Mouse (Mus musculus) liver, embryonic 12.5 days (tissue): ENCODE measurements around the gene Olfr154. TPM values are rescaled to one million over a fixed set of nuclear protein-coding genes. Genes with fewer than 3 reads are reported as not detected.
"Not testable (repeated sequence)": the region's sequence is repeated elsewhere in the genome, so short reads cannot be mapped to it uniquely, and the experiment has no call there.

Source experiments
- ATAC-seq: fragments of 200-750 bp; cut with Nextera tagmentation; 2 replicates; pipeline ENCODE4 v1.8.0; 2017; ENCODE audit warnings: moderate number of reproducible peaks, mild to moderate bottlenecking, moderate library complexity
- H3K27ac ChIP-seq: fragments of 300-500 bp; sonication (generic); 2 replicates; pipeline ENCODE4 v1.5.1; 2016; ENCODE audit warnings: mild to moderate bottlenecking
- H3K27me3 ChIP-seq: fragments of 300-500 bp; sonication (generic); replicated peaks from 2 replicates; pipeline ENCODE4 v1.6.1; 2016; ENCODE audit warnings: mild to moderate bottlenecking, moderate library complexity
- H3K36me3 ChIP-seq: fragments of 300-500 bp; sonication (generic); 2 replicates; pipeline ENCODE4 v1.6.1; 2016; ENCODE audit warnings: mild to moderate bottlenecking, moderate library complexity
- H3K4me1 ChIP-seq: fragments of 300-500 bp; sonication (generic); 2 replicates; pipeline ENCODE4 v1.6.1; 2016
- H3K4me2 ChIP-seq: fragments of 300-500 bp; sonication (generic); 2 replicates; pipeline ENCODE4 v1.6.1; 2016; ENCODE audit warnings: mild to moderate bottlenecking, moderate library complexity
- H3K4me3 ChIP-seq: fragments of 300-500 bp; sonication (generic); 2 replicates; pipeline ENCODE4 v1.5.1; 2016; ENCODE audit warnings: mild to moderate bottlenecking, moderate library complexity
- H3K9ac ChIP-seq: fragments of 300-500 bp; sonication (generic); 2 replicates; pipeline ENCODE4 v1.6.1; 2016; ENCODE audit warnings: mild to moderate bottlenecking, moderate library complexity
- H3K9me3 ChIP-seq: fragments of 300-500 bp; sonication (generic); replicated peaks from 2 replicates; pipeline ENCODE4 v1.6.1; 2016; ENCODE audit warnings: mild to moderate bottlenecking, moderate library complexity
- WGBS: fragments of 180-500 bp; shearing (Covaris S2); methylation state at CpG from one replicate; pipeline ENCODE4 v1.1.7; 2016; ENCODE audit not compliant: insufficient replicate concordance; 5-methylcytosine and 5-hydroxymethylcytosine counted together
- polyA plus RNA-seq: library from polyadenylated mRNA; unstranded; fragments of >200 nt; fragmentation: Nextera tagmentation; extraction: Ambion mirVana; gene quantifications from 2 replicates; pipeline ENCODE4 v1.2.1, GENCODE M21; 2016

The Olfr154 gene
- not detected in 2 replicates for polyA plus RNA-seq

DNA sequence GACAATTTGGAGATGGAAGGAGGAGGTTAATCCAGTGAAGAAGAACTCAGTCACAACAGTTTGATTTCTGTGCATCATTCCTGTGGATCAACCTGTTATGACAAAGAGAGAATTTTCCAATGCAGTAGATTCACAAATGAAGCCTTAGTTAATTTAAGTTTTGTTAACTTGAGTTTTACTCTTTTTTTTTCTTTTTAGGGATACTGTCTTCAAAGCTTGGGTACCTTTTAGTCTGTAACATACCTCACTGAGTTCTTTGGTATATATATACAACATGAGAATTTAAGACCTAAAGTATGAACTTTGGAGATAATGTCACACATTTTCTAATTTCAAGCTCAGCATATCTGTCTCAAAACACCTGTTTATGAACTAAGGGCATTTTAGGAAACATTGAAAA, at the start of gene Olfr154:
TSS of gene Olfr154 (minus strand) at position 101 of the 400 bp plus-strand sequence.
- not testable (repeated sequence) for H3K4me1 ChIP-seq, ATAC-seq, H3K4me2 ChIP-seq, H3K27me3 ChIP-seq, H3K36me3 ChIP-seq, H3K9ac ChIP-seq, H3K9me3 ChIP-seq, H3K27ac ChIP-seq, H3K4me3 ChIP-seq

DNA sequence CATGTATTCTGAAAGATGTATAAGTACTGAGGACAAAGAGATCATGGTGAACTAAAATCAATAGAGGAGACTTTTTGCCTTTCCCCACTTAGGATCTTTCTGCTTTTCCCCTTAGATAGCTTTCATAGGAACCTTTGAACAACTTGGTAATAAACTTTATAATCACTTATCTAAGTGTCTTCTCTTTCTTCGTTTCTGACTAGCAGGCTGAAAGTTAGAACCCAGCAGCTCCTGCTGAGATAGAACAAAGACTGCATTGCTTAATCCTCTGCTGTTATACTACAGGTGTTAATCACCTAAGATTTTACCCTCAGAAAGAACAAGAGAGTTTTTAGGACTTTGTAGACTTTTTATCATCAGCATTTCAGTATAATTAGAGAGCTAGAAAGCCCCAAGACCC, 46.9 kb upstream of the Olfr154 start:
- ATAC-seq, result no peak
- Histone ChIP-seq H3K4me1 (no peaks in the 10 kb centered on the region), H3K9ac (no peak overlapping the region), H3K36me3 (no peaks in the 10 kb centered on the region), H3K4me3 (no peak overlapping the region), H3K27me3 (no peaks in the 10 kb centered on the region), H3K27ac (no peak overlapping the region), H3K4me2 (no peak overlapping the region), H3K9me3 (no peaks in the 10 kb centered on the region)
- WGBS, result 27% methylated on average over 1 of the region's 1 CpGs

DNA sequence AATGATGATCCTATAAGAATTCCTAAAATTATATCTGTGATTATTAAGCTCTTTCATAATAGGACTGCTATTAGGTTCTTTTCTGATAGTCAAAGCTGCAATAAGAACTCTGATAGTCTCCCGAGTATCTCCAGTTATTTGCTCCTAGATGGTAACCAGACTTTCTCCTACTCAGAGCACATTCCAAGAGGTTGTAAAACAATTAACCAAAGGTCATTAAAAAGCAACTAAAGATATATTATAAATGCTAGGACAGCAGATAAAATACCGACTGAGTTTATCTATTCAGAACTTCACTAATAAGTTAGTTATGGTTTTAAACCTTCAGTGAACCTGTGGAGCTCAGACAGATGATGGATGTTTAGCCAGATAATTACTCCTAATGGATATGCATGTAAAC, 46.4 kb upstream of the Olfr154 start:
- H3K36me3 ChIP-seq, H3K27ac ChIP-seq, H3K9ac ChIP-seq, H3K4me1 ChIP-seq, H3K27me3 ChIP-seq, H3K4me2 ChIP-seq, H3K9me3 ChIP-seq, H3K4me3 ChIP-seq, ATAC-seq: not testable (repeated sequence)
- WGBS, result 49% methylated on average over 2 of the region's 2 CpGs

DNA sequence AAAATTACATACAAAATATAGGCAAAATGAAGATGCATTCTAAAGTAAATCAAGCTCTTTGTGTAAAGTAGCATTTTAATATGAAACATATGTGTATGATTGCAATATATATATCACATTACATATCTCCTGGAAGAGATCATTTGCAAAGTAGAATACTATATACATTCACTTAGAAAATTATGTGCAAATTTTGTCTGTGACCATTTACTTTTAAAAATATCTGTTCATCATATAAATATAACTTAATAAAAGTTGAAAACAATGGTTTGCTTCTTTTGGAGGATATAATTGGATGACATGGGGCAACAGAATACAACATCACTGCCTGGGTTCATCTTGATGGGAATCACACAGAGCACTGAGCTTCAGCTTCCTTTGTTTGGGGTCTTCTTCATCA, 24.9 kb upstream of the Olfr154 start, which contains the start of gene Olfr1008:
TSS of gene Olfr1008 (plus strand) at position 301 of the 400 bp plus-strand sequence.
- H3K27ac ChIP-seq, result no peak within 1 kb of the TSS
- no peak for ATAC-seq
- 0 out of 2 replicates have a peak, but pooled peaks cover 4% of the 10 kb centered on the region for H3K9me3 ChIP-seq
- no peak within 1 kb of the TSS for H3K4me3 ChIP-seq
- H3K9ac ChIP-seq, result no peak within 1 kb of the TSS
- H3K27me3 ChIP-seq, result no peaks in the 10 kb centered on the region
- H3K4me1 ChIP-seq, result no peaks in the 10 kb centered on the region
- no peak within 1 kb of the TSS for H3K4me2 ChIP-seq
- H3K36me3 ChIP-seq, result no peaks in the 10 kb centered on the region

DNA sequence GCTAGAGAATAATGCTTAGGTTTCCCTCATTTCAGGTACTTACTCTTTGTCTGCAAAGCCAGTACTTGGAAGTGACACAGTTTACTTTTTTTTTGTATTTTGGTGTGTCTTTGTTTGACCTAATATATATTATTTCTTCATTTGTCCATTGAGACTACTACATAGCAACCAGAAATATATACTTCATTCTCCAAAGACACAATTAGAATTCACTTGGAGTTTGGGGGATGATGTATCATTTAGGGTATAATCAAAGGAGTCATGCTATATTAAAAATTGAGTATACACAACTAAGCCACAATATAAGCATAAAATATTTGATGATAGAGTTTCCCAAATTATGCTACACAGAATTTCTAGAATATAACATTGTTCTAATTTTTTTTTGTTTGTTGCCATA, 14.4 kb upstream of the Olfr154 start, which contains the start of gene Olfr1006:
TSS of gene Olfr1006 (minus strand) at position 101 of the 400 bp plus-strand sequence.
- Histone ChIP-seq H3K9ac (no peak within 1 kb of the TSS), H3K27ac (no peak within 1 kb of the TSS), H3K27me3 (no peaks in the 10 kb centered on the region), H3K36me3 (no peaks in the 10 kb centered on the region), H3K4me1 (no peaks in the 10 kb centered on the region), H3K4me2 (no peak within 1 kb of the TSS), H3K4me3 (no peak within 1 kb of the TSS), H3K9me3 (no peaks in the 10 kb centered on the region)
- no peak for ATAC-seq

DNA sequence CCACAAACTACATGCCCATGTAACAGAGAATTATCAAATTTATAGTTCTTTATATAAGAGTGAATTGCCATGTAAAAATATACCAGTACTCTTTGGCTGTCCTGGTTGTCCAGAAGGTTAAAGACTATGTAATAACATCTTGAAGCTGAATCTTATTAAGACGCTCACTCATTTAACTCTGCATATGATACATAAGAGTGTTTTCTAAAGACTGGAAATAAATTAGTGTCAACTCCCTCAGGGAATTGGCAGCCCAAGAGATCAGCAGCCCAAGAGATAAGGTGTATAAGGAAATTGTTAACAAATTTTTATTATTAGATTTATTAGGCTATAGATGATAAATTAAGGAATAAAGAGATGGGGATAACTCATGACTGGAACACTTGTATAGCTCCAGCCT, 13.7 kb downstream of the Olfr154 start, which contains the start of gene Olfr1002:
TSS of gene Olfr1002 (minus strand) at position 101 of the 400 bp plus-strand sequence.
- Histone ChIP-seq H3K4me1 (no peaks in the 10 kb centered on the region), H3K4me2 (no peak within 1 kb of the TSS)
- WGBS, result 73% methylated on average over 1 of the region's 1 CpGs

More for the DNA sequence above, 13.7 kb downstream of the Olfr154 start, which contains the start of gene Olfr1002:
- H3K27ac ChIP-seq, result no peak within 1 kb of the TSS
- H3K4me3 ChIP-seq, result no peak within 1 kb of the TSS
- no peaks in the 10 kb centered on the region for H3K27me3 ChIP-seq
- no peak within 1 kb of the TSS for H3K9ac ChIP-seq
- H3K36me3 ChIP-seq, result no peaks in the 10 kb centered on the region
- H3K9me3 ChIP-seq, result no peaks in the 10 kb centered on the region
- ATAC-seq, result no peak

Other genes with a start within 250 kb of the Olfr154 start
- not detected in 2 replicates for gene Olfr993, start 249.6 kb downstream of the Olfr154 start, polyA plus RNA-seq
- gene Olfr994, start 228.0 kb downstream of the Olfr154 start, polyA plus RNA-seq, result not detected in 2 replicates
- not detected in 2 replicates for gene Olfr995, start 220.8 kb downstream of the Olfr154 start, polyA plus RNA-seq
- gene 4833423E24Rik, start 145.4 kb downstream of the Olfr154 start, polyA plus RNA-seq, result not detected in 2 replicates
- not detected in 2 replicates for gene Olfr996, start 85.2 kb downstream of the Olfr154 start, polyA plus RNA-seq
- not detected in 2 replicates for gene Olfr998, start 75.5 kb downstream of the Olfr154 start, polyA plus RNA-seq
- not detected in 2 replicates for gene Olfr1000, start 52.6 kb downstream of the Olfr154 start, polyA plus RNA-seq
- not detected in 2 replicates for gene Olfr1002, start 13.8 kb downstream of the Olfr154 start, polyA plus RNA-seq
- gene Olfr1006, start 14.3 kb upstream of the Olfr154 start, polyA plus RNA-seq, result not detected in 2 replicates
- not detected in 2 replicates for gene Olfr1008, start 25.0 kb upstream of the Olfr154 start, polyA plus RNA-seq
- gene Olfr1009, start 51.0 kb upstream of the Olfr154 start, polyA plus RNA-seq, result not detected in 2 replicates
- gene Olfr1012, start 98.3 kb upstream of the Olfr154 start, polyA plus RNA-seq, result not detected in 2 replicates
- gene Olfr1013, start 102.6 kb upstream of the Olfr154 start, polyA plus RNA-seq, result not detected in 2 replicates
- gene Olfr1014, start 108.3 kb upstream of the Olfr154 start, polyA plus RNA-seq, result not detected in 2 replicates
- not detected in 2 replicates for gene Olfr1015, start 117.6 kb upstream of the Olfr154 start, polyA plus RNA-seq
- gene Olfr1016, start 138.1 kb upstream of the Olfr154 start, polyA plus RNA-seq, result not detected in 2 replicates
- not detected in 2 replicates for gene Olfr1018, start 154.0 kb upstream of the Olfr154 start, polyA plus RNA-seq
- gene Olfr1019, start 181.0 kb upstream of the Olfr154 start, polyA plus RNA-seq, result not detected in 2 replicates
- gene Olfr1020, start 182.6 kb upstream of the Olfr154 start, polyA plus RNA-seq, result not detected in 2 replicates
- not detected in 2 replicates for gene Olfr1022, start 204.1 kb upstream of the Olfr154 start, polyA plus RNA-seq
- gene Olfr1023, start 221.2 kb upstream of the Olfr154 start, polyA plus RNA-seq, result not detected in 2 replicates
- gene Olfr1024, start 240.6 kb upstream of the Olfr154 start, polyA plus RNA-seq, result not detected in 2 replicates